Mouse (Mus musculus): ENCODE results near the gene Ctxn2. TPM values are rescaled to one million over a fixed set of nuclear protein-coding genes. Genes with fewer than 3 reads are reported as not detected.
A peak's percentile ranks its signal among the peaks of the same experiment; 100 is the strongest.

The Ctxn2 gene
- total RNA-seq, 1 experiment, result not detected

DNA sequence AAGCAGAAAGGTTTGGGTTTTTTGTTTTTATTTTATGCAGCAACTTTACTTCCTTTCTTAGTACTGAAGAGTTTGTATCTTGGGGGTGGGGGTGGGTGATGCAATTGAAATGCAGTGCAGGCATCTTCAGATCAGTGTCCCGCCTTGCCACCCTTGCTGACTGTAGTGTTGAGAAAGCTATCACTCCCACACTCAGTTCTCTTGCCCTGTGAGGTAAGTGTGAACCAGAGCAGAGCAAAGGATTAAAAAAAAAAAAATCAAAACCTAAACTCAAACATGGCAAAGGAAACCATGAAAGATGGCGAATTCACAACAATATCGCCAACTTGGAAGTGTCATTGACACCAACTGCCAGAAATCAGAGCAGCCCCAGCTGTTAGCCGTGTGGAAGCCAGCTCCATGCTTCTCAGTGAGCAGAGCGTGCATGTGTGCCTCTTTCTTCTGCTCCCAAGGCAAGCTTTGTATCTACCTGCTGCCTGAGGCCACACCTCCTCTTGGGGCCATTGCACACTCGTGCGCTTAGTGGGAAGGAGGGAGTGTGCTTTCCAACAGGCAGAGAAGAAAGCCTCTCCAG, 41.8 kb downstream of the Ctxn2 start:
- TF ChIP-seq CHD2 (IDR thresholded peaks at IDR 0.05; ENCODE audit: low read depth, low read length) (no peak), ZNF384 (IDR thresholded peaks at IDR 0.05; ENCODE audit: low read depth, low read length) (no peak), HCFC1 (IDR thresholded peaks at IDR 0.05; ENCODE audit: borderline replicate concordance, insufficient read depth, low read length) (no peak), MAFK (IDR thresholded peaks at IDR 0.05; ENCODE audit: insufficient read depth, low read depth, low read length) (no peak), ZC3H11A (IDR thresholded peaks at IDR 0.05; ENCODE audit: borderline replicate concordance, low read depth, low read length) (no peak)
- H3K4me3 ChIP-seq (ENCODE audit: insufficient read depth in 1 of 2, low read depth in 1 of 2, low read length in 2 of 2, poor library complexity in 1 of 2, severe bottlenecking in 1 of 2), result no peak overlapping the region
- no peak for DNase-seq (ENCODE audit: low read depth, low spot score)
- H3K9me3 ChIP-seq (ENCODE audit: control insufficient read depth, insufficient read depth, low read depth, low read length), result no peaks in the 10 kb centered on the region
- no peak overlapping the region for H3K9ac ChIP-seq (ENCODE audit: insufficient read depth, low read depth, low read length, poor library complexity, severe bottlenecking)
- H3K27ac ChIP-seq (ENCODE audit: insufficient read depth, low read depth, low read length, poor library complexity, severe bottlenecking), result no peak overlapping the region
- H3K36me3 ChIP-seq (ENCODE audit: control insufficient read depth, insufficient read depth, low read length, poor library complexity, severe bottlenecking), result no peaks in the 10 kb centered on the region
- in situ Hi-C loops (cut with MboI; ENCODE audit: low sequenced_read_pairs in 2 of 2, unreplicated experiment in 2 of 2), result loop anchor here in 1 of 2 experiments (25.0 kb wide), 1 partner anchor 1091 kb away; the partner anchor contains the start of gene Sema6d
- no peaks in the 10 kb centered on the region for H3K4me1 ChIP-seq (ENCODE audit: control insufficient read depth in 2 of 2, insufficient read depth in 2 of 2, low read length in 2 of 2, poor library complexity in 1 of 2)

DNA sequence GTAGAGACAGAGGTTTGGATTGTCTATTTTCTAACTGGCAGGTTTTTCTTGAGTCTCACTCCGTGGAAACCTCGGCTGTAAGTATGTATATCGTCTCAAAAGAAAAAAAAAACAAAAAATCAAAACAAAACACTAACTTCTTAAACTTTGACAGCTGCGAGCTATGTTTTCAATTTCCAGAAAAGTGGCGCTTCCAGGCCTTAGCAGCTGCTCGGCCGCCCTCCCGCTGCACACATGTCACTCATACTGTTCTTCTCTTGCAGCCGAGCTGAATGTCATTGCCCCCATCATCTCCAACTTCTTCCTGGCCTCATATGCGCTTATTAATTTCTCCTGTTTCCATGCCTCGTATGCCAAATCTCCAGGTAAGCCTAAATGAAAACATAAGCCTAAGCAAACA, 51.4 kb downstream of the Ctxn2 start:
- Histone ChIP-seq H3K9me3 (ENCODE audit: control insufficient read depth, insufficient read depth, low read depth, low read length) (no peaks in the 10 kb centered on the region), H3K36me3 (ENCODE audit: control insufficient read depth, insufficient read depth, low read length, poor library complexity, severe bottlenecking) (no peaks in the 10 kb centered on the region), H3K9ac (ENCODE audit: insufficient read depth, low read depth, low read length, poor library complexity, severe bottlenecking) (no peak overlapping the region), H3K4me3 (ENCODE audit: insufficient read depth in 1 of 2, low read depth in 1 of 2, low read length in 2 of 2, poor library complexity in 1 of 2, severe bottlenecking in 1 of 2) (no peak overlapping the region), H3K27ac (ENCODE audit: insufficient read depth, low read depth, low read length, poor library complexity, severe bottlenecking) (no peak overlapping the region), H3K4me1 (ENCODE audit: control insufficient read depth in 2 of 2, insufficient read depth in 2 of 2, low read length in 2 of 2, poor library complexity in 1 of 2) (no peaks in the 10 kb centered on the region)
- in situ Hi-C loops (cut with MboI; ENCODE audit: low sequenced_read_pairs in 2 of 2, unreplicated experiment in 2 of 2), result loop anchor here in 1 of 2 experiments (25.0 kb wide), 1 partner anchor 1101 kb away; the partner anchor contains the start of gene Sema6d
- no peak for DNase-seq (ENCODE audit: low read depth, low spot score)
- TF ChIP-seq CHD2 (IDR thresholded peaks at IDR 0.05; ENCODE audit: low read depth, low read length) (no peak), ZC3H11A (IDR thresholded peaks at IDR 0.05; ENCODE audit: borderline replicate concordance, low read depth, low read length) (no peak), ZNF384 (IDR thresholded peaks at IDR 0.05; ENCODE audit: low read depth, low read length) (no peak), HCFC1 (IDR thresholded peaks at IDR 0.05; ENCODE audit: borderline replicate concordance, insufficient read depth, low read length) (no peak), MAFK (IDR thresholded peaks at IDR 0.05; ENCODE audit: insufficient read depth, low read depth, low read length) (no peak)

DNA sequence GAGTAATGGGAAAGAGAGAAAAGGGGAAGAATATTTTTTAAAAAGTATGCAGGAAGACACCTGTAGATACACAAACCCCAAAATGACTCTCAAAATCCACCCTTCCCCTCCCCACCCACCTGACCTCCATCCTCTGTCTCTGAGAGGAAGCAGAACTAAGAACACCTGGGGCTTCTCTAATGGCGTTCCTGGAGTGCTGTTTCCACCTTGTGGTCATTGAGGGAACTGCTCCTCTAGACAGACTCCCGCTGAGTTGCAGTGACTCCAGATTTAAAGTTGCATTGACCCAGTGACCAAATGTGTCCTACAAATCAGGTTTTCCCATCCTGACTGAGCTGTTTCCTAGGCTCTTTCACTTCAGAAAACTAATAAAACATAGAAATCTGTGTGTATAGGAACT, 52.7 kb downstream of the Ctxn2 start:
- H3K9me3 ChIP-seq (ENCODE audit: control insufficient read depth, insufficient read depth, low read depth, low read length), result no peaks in the 10 kb centered on the region
- TF ChIP-seq ZNF384 (IDR thresholded peaks at IDR 0.05; ENCODE audit: low read depth, low read length), result no peak
- peak; percentile 83 for TF ChIP-seq ZC3H11A (IDR thresholded peaks at IDR 0.05; ENCODE audit: borderline replicate concordance, low read depth, low read length)
- no peak for TF ChIP-seq MAFK (IDR thresholded peaks at IDR 0.05; ENCODE audit: insufficient read depth, low read depth, low read length)
- TF ChIP-seq CHD2 (IDR thresholded peaks at IDR 0.05; ENCODE audit: low read depth, low read length), result no peak
- no peak overlapping the region for H3K4me3 ChIP-seq (ENCODE audit: insufficient read depth in 1 of 2, low read depth in 1 of 2, low read length in 2 of 2, poor library complexity in 1 of 2, severe bottlenecking in 1 of 2)
- no peak overlapping the region for H3K9ac ChIP-seq (ENCODE audit: insufficient read depth, low read depth, low read length, poor library complexity, severe bottlenecking)
- peak; percentile 71 for DNase-seq (ENCODE audit: low read depth, low spot score)
- H3K36me3 ChIP-seq (ENCODE audit: control insufficient read depth, insufficient read depth, low read length, poor library complexity, severe bottlenecking), result no peaks in the 10 kb centered on the region
- no peaks in the 10 kb centered on the region for H3K4me1 ChIP-seq (ENCODE audit: control insufficient read depth in 2 of 2, insufficient read depth in 2 of 2, low read length in 2 of 2, poor library complexity in 1 of 2)
- no peak overlapping the region for H3K27ac ChIP-seq (ENCODE audit: insufficient read depth, low read depth, low read length, poor library complexity, severe bottlenecking)
- in situ Hi-C loops (cut with MboI; ENCODE audit: low sequenced_read_pairs in 2 of 2, unreplicated experiment in 2 of 2), result loop anchor here in 1 of 2 experiments (25.0 kb wide), 1 partner anchor 1102 kb away; the partner anchor contains the start of gene Sema6d

DNA sequence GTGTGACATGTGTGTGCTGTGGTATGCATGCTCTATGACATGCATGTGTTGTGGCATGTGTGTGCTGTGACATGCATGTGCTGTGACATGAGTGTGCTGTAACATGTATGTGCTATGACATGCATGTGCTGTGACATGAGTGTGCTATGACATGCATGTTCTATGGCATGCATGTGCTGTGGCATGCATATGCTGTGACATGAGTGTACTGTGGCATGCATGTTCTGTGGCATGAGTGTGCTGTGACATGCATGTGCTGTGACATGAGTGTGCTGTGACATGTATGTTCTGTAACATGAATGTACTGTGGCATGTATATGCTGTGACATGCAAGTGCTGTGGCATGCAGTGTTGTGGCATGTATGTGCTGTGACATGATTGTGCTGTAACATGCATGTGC, 56.4 kb downstream of the Ctxn2 start:
- H3K36me3 ChIP-seq (ENCODE audit: control insufficient read depth, insufficient read depth, low read length, poor library complexity, severe bottlenecking), result no peaks in the 10 kb centered on the region
- no peak for DNase-seq (ENCODE audit: low read depth, low spot score)
- H3K9ac ChIP-seq (ENCODE audit: insufficient read depth, low read depth, low read length, poor library complexity, severe bottlenecking), result no peak overlapping the region
- H3K4me1 ChIP-seq (ENCODE audit: control insufficient read depth in 2 of 2, insufficient read depth in 2 of 2, low read length in 2 of 2, poor library complexity in 1 of 2), result no peaks in the 10 kb centered on the region
- in situ Hi-C loops (cut with MboI; ENCODE audit: low sequenced_read_pairs in 2 of 2, unreplicated experiment in 2 of 2), result loop anchor here (10.0 to 25.0 kb wide), 2 partner anchors 138 to 1106 kb away; partner anchors contain the start of gene Sema6d (in 1 of the 2)
- no peak overlapping the region for H3K27ac ChIP-seq (ENCODE audit: insufficient read depth, low read depth, low read length, poor library complexity, severe bottlenecking)
- TF ChIP-seq HCFC1 (IDR thresholded peaks at IDR 0.05; ENCODE audit: borderline replicate concordance, insufficient read depth, low read length) (no peak), CHD2 (IDR thresholded peaks at IDR 0.05; ENCODE audit: low read depth, low read length) (no peak), ZC3H11A (IDR thresholded peaks at IDR 0.05; ENCODE audit: borderline replicate concordance, low read depth, low read length) (no peak), MAFK (IDR thresholded peaks at IDR 0.05; ENCODE audit: insufficient read depth, low read depth, low read length) (no peak), ZNF384 (IDR thresholded peaks at IDR 0.05; ENCODE audit: low read depth, low read length) (no peak)
- no peaks in the 10 kb centered on the region for H3K9me3 ChIP-seq (ENCODE audit: control insufficient read depth, insufficient read depth, low read depth, low read length)
- H3K4me3 ChIP-seq (ENCODE audit: insufficient read depth in 1 of 2, low read depth in 1 of 2, low read length in 2 of 2, poor library complexity in 1 of 2, severe bottlenecking in 1 of 2), result no peak overlapping the region
